Mouse (Mus musculus) ES-Bruce4 (cell line): ENCODE results near the gene Parp14.

Source experiments
- CTCF ChIP-seq: IDR thresholded peaks from one replicate; pipeline ENCODE4 v1.8.1; 2011; ENCODE audit warnings: low read depth, low read length
- EP300 ChIP-seq: IDR thresholded peaks from 2 replicates; pipeline ENCODE4 v1.6.1; 2011; ENCODE audit warnings: low read depth, low read length; ENCODE audit not compliant: insufficient read depth
- POLR2A ChIP-seq: IDR thresholded peaks from one replicate; pipeline ENCODE4 v1.8.1; 2011; ENCODE audit warnings: low read length; ENCODE audit not compliant: insufficient read depth

- no peak for TF ChIP-seq CTCF
- no peak for TF ChIP-seq EP300
- no peak for TF ChIP-seq POLR2A
These were observed 36.3 kb upstream of the Parp14 start for GRCm38 (mm10) chr16:35907432-35908201.
